Comparison of ENCODE assay signal across 24 mouse cellular contexts in genomic region chr6:39258656-39259055, GRCm38 (mm10). TPM values are rescaled to one million over a fixed set of nuclear protein-coding genes. Genes with fewer than 3 reads are reported as not detected.
DNase-seq lines count a peak whose midpoint lies in the region; ATAC-seq and TF ChIP-seq lines count a peak whose summit lies in the region.
"Had no signal": no experiment of that assay in that cellular context is flagged by ENCODE, and none has a peak within 500 bp of the region (broad histone marks: within the 10 kb centered on the region; RNA-seq: fewer than 3 reads in every experiment).

No protein-coding gene starts in this region.

- H3K36me3 ChIP-seq in liver, postnatal 0 days (replicated peaks; ENCODE audit: insufficient read depth, low read length): no peaks in the 10 kb centered on the region
- H3K36me3 ChIP-seq: embryonic facial prominence, embryonic 12.5 days; forebrain, embryonic 12.5 days; limb, embryonic 10.5 days; midbrain, embryonic 12.5 days had no signal

- TF ChIP-seq EP300 in liver, postnatal 0 days (IDR thresholded peaks at IDR 0.05; ENCODE audit: low read depth): no peak

- ATAC-seq in liver, postnatal 0 days: no peak
- ATAC-seq: hindbrain, postnatal 0 days; intestine, postnatal 0 days had no signal

- peaks cover 22% of the 10 kb centered on the region for H3K27me3 ChIP-seq in liver, postnatal 0 days (ENCODE audit: insufficient read depth, low read length)

- H3K9ac ChIP-seq in liver, postnatal 0 days (replicated peaks): no peak overlapping the region
- H3K9ac ChIP-seq: embryonic facial prominence, embryonic 12.5 days; forebrain, embryonic 12.5 days; midbrain, embryonic 12.5 days had no signal

- no peaks in the 10 kb centered on the region for H3K9me3 ChIP-seq in liver, postnatal 0 days (ENCODE audit: low read length)
- H3K9me3 ChIP-seq: embryonic facial prominence, embryonic 12.5 days; forebrain, embryonic 12.5 days; limb, embryonic 10.5 days; midbrain, embryonic 12.5 days had no signal

- no peak overlapping the region for H3K4me3 ChIP-seq in liver, postnatal 0 days (ENCODE audit: low read depth, low read length)
- H3K4me3 ChIP-seq: embryonic facial prominence, embryonic 12.5 days; erythroblast, embryonic 14.5 days; forebrain, embryonic 12.5 days; left cerebral cortex, adult 2 months; midbrain, embryonic 12.5 days had no signal

- no peak for DNase-seq in liver, postnatal 0 days
- no peak for DNase-seq in liver
- DNase-seq in CD8-positive naive resting alpha-beta T cell, adult 2 months (ENCODE audit: low read depth in 2 of 2, low spot score in 2 of 2): peak; percentile 9 to 11
- peak; percentile 69 for DNase-seq in induced T-regulatory cell, adult 2 months (ENCODE audit: low read depth)
- peak; percentile 43 for DNase-seq in thymus, postnatal 25 days
- no peak for DNase-seq in adrenal gland, postnatal 14 days
- DNase-seq in left cerebral cortex, adult 8-10 months (ENCODE audit: low spot score in 2 of 2): no peak
- DNase-seq in kidney, adult 18-20 months: no peak
- DNase-seq: adrenal gland, postnatal 36 days; cerebellum, adult 18-20 months; cerebellum, postnatal 14 days; layer of hippocampus, adult 9-11 months; lung, adult 18-20 months; lung, postnatal 14 days had no signal

- peak overlapping the region; percentile 44; the same call in 1 of the 2 replicates for H3K27ac ChIP-seq in liver, postnatal 0 days (ENCODE audit: low read depth)
- H3K27ac ChIP-seq: embryonic facial prominence, embryonic 12.5 days; forebrain, embryonic 12.5 days; hindbrain, postnatal 0 days; kidney, postnatal 0 days; left cerebral cortex, adult 2 months; midbrain, embryonic 12.5 days had no signal

- no peak for TF ChIP-seq CTCF in liver, postnatal 0 days (IDR thresholded peaks at IDR 0.05; ENCODE audit: low read depth)

- H3K4me2 ChIP-seq in liver, postnatal 0 days (ENCODE audit: low read depth, low read length): no peak overlapping the region
- H3K4me2 ChIP-seq: embryonic facial prominence, embryonic 12.5 days; forebrain, embryonic 12.5 days; heart, embryonic 11.5 days; midbrain, embryonic 12.5 days had no signal

- peaks cover 19% of the 10 kb centered on the region for H3K4me1 ChIP-seq in liver, postnatal 0 days (ENCODE audit: insufficient read depth)

- WGBS in liver, postnatal 0 days (ENCODE audit: insufficient replicate concordance): 73% methylated on average over 4 of the region's 4 CpGs

RNA-seq across cellular contexts. Expression of gene Kdm7a, which starts 52.1 kb away (rescaled TPM):
- 3.6 and 4.2 TPM in 2 replicates for polyA plus RNA-seq in liver, postnatal 0 days (2015; fragmentation: Nextera tagmentation; extraction: Ambion mirVana)
- total RNA-seq in adrenal gland, postnatal 14 days (2021): 17.0 and 19.5 TPM in 2 replicates
- 10 to 100 TPM; 28.1 to 37.5 (median 29.3) TPM for total RNA-seq in left cerebral cortex, adult 8-10 months (2022)

Comparison
In these comparisons a context has a peak if more than half of its experiments do, and no peak if none do; other contexts are left out.
1. DNase-seq: peak in CD8-positive naive resting alpha-beta T cell, adult 2 months (2 of 2), induced T-regulatory cell, adult 2 months (single experiment) and thymus, postnatal 25 days (single experiment); none in liver, postnatal 0 days (single experiment), liver (single experiment), adrenal gland, postnatal 14 days (single experiment), left cerebral cortex, adult 8-10 months (0 of 2) and kidney, adult 18-20 months (single experiment).